Mouse (Mus musculus): ENCODE data around the gene Ankrd40.

Ankrd40 gene

DNA sequence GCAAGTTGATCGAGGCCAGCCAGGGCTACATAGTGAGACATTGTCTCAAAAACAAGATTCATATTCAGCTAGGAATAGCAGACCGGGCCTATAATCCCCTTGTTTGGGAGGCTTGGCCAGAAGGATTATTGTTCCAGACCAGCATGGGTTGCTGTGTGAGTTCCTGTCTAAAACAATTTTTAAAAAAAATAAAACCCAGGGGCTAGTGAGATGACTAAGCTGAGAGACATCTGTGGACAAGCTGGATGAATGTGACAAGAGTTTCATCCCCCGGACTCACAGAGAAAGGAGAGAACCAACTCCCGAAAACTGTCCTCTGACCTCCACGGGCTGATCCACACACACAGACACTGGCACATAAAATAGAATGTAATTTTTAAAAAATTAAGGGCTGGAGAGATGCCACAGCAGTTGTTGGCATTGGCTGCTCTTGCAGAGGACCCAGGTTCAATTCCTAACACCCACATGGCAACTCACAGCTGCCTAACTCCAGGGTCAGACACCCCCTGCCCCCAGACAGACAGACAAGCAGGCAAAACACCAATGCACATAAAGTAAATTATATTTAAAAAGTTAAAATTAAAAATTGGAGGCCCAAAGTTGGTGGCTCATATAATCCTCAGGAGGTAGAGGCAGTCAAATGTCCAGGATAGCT lies 4.4 kb upstream of the Ankrd40 start:
- DNase-seq (ENCODE audit: low spot score) = no peak

DNA sequence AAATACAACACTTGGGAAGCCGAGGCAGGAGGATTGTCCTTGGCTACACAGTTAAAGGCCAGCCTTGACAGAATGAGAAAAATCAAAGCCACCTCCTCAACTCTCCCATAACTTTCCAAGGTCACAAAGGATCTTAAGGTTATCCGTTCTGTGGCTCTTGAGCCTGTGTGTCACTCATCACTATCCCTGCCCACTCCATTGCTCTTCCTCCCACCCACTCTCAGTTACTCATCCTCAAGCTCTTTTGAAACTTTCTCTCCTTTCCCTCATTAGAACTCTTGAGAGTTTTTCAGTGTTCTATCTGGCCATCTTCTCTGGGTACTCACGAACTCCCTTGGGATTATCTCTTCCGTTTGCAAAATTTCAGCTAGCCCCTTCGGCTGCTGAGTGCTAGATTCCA lies 3.2 kb upstream of the Ankrd40 start:
- no peak for DNase-seq (ENCODE audit: low spot score)

DNA sequence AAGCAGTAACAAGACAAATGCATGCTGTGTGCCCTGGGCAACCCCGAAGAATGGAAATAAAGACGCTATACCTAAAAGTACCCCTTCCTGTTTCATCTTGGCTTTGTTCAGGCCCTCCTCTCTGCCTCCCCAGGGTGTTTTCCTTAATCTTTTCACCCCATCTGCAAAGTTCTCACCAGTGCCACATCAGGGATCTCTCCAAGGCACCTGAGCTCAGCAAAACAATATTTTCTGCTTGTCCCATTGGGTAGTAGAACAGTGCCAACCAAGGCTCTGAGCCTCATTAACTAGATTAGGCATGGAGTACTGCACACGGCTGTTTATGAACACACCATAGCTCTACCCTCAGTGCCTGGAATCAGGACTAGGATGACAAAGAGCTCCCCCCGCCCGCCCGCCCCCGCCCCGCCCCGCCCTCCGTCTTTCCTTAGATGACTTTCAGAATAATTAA lies 815 bp upstream of the Ankrd40 start:
- no peak for DNase-seq (ENCODE audit: low spot score)

- DNase-seq (ENCODE audit: low spot score) = no peak
Measured at GRCm38 (mm10) chr11:94328644-94329025, 834 bp downstream of the Ankrd40 start.

DNA sequence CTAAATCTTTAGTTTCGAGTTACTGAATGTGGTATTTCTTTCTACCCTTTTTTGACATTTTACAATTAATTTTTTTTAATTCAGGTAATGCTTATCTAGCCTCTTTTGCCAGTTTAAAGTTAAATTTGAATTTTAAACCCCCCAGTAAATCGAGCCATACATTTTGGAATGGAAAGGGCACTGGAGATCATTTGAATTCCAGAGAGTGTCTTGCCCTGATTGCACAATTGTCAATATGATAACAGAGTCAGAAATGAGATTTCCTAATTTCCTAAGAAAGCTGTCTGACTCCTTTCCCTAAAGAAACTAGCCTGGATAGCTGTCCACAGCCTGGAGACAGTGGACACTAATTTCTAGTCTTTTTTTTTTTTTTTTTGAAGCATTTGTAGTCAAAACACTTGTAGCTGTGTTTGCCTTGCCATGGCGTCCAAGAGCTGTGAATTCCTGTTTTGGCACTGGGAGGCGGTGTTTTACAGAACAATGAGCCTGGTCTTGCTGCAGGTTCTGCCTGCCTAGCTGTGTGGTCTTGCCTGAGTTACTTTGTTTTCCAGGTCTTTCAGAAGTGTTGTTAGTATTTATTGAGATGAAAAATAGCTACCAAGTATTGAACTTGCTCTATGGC lies 1.6 kb downstream of the Ankrd40 start:
- peak; percentile 52 for DNase-seq (ENCODE audit: low spot score)

DNA sequence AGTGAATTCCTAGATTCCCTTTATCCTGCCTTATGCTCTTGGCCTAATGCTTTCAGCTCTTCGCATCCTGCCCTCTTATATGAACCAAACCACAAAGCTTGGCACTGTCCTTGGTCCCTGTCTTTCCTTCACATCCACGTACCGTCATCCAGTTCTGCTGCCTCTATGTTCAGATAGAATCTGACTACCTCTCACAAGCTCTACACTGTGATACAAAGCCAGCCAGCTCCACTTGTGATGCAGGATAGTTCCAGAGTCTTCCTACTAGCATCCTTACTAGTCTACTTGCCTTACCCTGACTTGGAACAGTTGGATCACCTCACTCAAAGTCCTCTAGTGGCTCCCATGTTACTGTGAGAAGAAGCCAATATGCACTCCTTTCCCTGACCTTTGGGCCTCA lies 2.4 kb downstream of the Ankrd40 start:
- DNase-seq (ENCODE audit: low spot score) = no peak

DNA sequence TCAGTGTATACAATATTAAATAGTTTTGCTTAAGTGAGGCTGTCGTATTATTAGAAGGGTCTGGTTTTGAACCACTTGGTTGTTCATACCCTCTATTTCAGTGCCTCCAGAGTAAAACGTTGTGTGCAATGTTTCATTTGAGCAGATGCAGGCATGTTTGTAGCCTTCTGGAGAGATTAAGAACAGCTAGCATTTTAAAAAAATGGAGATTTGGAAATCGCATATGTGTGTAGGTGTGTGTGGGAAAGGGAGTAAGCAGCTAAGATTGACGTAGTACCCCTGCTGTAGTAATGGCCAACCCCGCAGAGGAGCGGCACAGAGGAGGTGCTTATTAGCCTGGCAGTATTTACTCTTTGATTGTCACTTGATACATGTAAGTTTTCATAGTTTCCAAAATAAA lies 4.9 kb downstream of the Ankrd40 start:
- DNase-seq (ENCODE audit: low spot score) = no peak

DNA sequence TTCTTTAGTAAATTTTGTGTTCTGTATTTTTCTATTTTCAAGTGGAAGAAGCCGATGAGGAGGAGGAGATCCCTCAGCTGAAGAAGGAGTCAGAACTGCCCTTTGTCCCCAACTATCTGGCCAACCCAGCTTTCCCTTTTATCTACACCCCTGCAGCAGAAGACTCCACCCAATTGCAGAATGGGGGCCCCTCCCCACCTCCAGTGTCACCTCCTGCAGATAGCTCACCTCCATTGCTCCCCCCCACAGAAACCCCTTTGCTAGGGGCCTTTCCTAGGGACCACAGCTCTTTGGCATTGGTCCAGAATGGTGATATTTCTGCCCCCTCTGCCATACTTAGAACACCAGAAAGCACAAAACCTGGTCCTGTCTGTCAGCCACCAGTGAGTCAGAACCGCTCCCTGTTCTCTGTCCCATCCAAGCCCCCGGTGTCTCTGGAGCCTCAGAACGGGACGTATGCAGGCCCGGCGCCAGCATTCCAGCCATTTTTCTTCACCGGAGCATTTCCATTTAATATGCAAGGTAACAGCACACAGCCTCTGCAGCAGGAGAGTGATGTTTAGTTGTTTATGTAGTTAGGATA lies 6.7 kb downstream of the Ankrd40 start:
- no peak for DNase-seq (ENCODE audit: low spot score)

- no peak for DNase-seq (ENCODE audit: low spot score)
Measured at GRCm38 (mm10) chr11:94336551-94336950, 8.8 kb downstream of the Ankrd40 start.

- DNase-seq (ENCODE audit: low spot score) = no peak
Measured at GRCm38 (mm10) chr11:94338347-94338746, 10.5 kb downstream of the Ankrd40 start.

- no peak for DNase-seq (ENCODE audit: low spot score)
Measured at GRCm38 (mm10) chr11:94339732-94340585, 12.2 kb downstream of the Ankrd40 start.

DNA sequence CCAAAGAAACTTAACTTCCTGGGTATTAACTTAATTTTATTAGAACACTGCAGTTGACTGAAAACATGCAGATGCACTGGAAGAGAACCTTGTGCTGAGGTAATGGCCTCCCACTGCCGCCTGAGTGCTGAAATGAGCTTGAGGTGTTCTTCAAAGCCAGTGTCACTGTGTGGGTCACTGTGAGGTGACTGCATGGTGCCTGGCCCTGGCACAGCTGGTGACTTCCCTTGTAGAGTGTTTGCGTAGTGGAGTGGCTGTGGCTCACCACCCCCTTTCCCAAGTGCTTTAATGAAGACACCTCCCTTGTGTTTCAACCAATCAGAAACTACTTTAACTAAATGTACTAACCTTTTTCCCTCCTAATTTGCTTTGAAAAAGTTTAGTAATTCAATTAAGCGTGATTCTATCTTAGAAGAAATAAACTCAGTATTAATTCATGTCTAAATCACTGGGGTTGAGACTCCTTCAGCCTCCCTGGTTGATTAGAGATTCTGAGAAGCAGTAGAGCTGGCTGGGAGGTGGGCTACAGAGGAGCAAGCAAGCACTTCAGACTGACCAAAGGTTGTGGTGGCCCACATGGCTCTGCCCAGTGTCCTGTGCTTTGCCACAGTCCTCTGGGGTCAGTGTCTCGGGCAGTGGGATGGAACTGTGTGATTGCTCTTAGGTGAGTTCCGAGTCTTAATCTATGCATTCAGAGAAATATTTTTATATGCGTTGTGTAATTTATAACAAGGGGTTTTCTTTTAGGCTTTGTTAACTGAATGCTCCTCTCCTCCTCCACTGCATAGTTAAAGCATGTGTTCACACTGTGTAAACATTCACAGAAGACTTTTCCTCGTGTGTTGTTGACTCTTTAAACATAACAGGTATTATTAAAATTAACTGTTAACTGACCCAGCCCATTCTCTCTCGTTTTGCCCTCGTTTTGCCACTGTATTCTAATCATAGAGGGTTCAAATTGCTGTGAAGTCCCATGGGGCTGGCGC lies 13.4 kb downstream of the Ankrd40 start:
- no peak for DNase-seq (ENCODE audit: low spot score)

DNA sequence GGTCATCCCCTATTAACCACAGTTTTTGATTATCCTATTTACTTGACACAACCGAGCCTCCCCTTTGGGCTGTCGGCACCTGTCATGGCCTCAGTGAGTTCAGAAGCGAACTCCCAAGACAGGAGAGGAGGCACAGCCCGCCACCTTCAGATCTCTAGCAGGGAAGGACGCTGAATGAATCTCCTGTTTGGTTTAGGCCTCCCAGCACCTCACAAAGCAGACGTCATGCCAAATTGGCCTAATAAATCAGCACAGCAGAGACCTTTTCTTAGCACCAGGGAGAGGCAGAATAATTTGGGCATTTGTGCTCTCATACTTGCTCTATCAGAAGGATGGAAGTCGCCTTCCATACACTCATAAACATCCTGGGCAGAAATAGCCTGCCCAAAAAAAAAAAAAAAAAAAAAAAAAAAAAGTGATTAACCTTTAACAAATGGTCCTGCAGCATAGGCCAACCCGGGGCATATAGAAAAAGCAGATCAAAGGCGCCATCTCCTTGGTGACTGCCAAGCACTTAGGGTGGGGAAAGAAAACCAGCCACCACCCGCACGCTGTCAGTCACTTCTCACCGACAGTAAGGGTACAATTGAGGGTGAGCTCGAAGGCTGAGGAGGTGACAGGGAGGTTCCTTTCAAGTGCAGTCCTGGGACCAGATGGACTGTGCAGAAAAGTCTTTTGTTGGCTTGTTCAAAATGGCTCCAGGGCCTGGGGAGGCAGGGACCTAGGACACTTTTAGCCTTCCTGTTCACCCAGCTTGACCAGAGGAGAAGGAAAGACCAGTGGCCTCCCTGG lies 14.5 kb downstream of the Ankrd40 start:
- DNase-seq (ENCODE audit: low spot score) = no peak

- no peak for DNase-seq (ENCODE audit: low spot score)
Measured at GRCm38 (mm10) chr11:94343955-94344358, 16.2 kb downstream of the Ankrd40 start.

DNA sequence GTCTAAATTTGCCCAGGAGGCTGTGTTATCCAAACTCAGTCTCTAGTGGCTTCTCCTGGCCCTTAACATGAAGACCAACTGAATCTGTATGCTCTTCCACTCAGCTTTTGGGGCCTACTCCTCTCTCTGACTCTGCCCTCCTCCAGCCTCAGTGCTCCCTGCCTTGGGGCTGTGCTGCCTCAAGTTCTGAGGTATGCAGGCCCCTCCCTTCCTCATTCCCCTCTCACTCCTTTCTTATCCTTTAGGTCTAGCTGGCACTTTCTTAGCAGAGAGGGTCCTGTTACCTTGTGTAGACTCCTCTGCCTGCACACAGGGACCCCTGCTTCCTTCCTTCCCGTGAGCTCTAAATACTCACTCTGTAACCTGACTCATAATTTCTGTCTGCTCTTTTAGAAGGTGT lies 16.7 kb downstream of the Ankrd40 start:
- no peak for DNase-seq (ENCODE audit: low spot score)

- DNase-seq (ENCODE audit: low spot score) = no peak
Measured at GRCm38 (mm10) chr11:94345926-94346325, 18.1 kb downstream of the Ankrd40 start.

DNA sequence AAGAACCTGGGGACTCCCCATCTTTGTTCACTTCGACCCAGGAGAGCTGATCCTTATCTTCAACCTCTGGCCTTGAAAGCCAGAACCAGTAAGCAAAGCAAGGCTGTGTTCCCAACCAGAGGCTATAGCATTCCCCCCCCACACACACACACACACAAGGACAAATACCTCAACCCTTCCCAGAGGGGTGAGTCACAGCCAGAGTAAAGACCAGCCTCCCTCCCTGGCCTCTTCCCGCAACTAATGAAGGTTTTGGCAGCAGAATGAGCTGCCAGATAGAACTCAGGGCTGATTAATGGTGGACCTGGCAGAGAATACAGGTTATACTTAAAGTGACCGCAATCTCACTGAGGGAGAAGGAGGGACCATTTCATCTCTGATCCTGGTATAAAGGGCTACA lies 18.8 kb downstream of the Ankrd40 start:
- DNase-seq (ENCODE audit: low spot score) = peak; percentile 52

GRCm38 (mm10) chr11:94347063-94347575 lies 19.3 kb downstream of the Ankrd40 start:
- DNase-seq (ENCODE audit: low spot score) = no peak

DNA sequence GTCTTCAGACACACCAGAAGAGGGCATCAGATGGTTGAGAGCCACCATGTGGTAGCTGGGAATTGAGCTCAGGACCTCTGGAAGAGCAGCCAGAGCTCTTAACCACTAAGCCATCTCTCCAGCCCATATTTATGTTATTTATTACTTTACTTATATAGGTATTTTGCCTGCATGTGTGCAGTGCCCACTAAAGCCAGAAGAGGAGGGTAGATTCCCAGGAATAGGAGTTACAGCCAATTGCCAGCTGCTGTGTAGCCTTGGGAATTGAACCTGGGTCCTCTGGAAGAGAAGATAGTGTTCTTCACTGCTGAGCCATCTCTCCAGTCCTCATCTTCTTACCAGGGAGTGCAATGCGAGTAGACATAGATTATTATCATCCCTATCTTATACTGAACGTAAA lies 22.0 kb downstream of the Ankrd40 start:
- no peak for DNase-seq (ENCODE audit: low spot score)

DNA sequence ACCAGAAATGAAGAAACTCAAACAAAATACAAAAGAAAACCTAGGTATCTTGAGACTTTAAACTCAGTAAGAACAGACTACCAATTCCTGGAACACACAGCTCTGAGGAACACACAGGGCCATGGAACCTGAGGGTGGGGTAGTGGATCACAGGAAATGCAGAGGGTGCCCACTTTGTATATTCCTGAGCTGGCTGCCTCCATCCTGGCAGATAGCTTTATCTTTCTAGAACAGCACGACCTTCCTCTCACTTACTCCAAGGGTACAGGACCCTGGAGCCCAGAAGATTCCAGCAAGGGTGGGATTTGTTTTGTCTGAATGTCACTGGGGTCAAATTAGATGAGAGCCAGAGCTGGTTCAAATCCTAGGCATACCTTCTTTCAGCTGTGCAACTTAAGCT lies 22.5 kb downstream of the Ankrd40 start:
- DNase-seq (ENCODE audit: low spot score) = no peak

All from ovary, postnatal 36 days (tissue).